Mouse (Mus musculus): ENCODE results near the gene Smr3a. TPM values are rescaled to one million over a fixed set of nuclear protein-coding genes. Genes with fewer than 3 reads are reported as not detected.

Gene Smr3a
- not detected in 2 replicates for polyA plus RNA-seq (2012; rRNA removed)

- no peak for DNase-seq (ENCODE audit: low read depth)
Observed at GRCm38 (mm10) chr5:88002249-88002648, at the start of gene Smr3a. Smr3a (plus strand) TSS chr5:88002549.

GRCm38 (mm10) chr5:87969201-87969600 lies 33.1 kb upstream of the Smr3a start, which contains the start of the genes 2310003L06Rik and Gm28434:
2310003L06Rik (plus strand) TSS chr5:87969459.
Gm28434 (plus strand) TSS chr5:87969517.
- no peak for DNase-seq (ENCODE audit: low read depth)

- DNase-seq (ENCODE audit: low read depth), result no peak
Observed at GRCm38 (mm10) chr5:87979139-87979538, 23.2 kb upstream of the Smr3a start, which contains the start of gene Cabs1. Cabs1 (plus strand) TSS chr5:87979439.

- no peak for DNase-seq (ENCODE audit: low read depth)
Observed at GRCm38 (mm10) chr5:87982468-87983214, 19.7 kb upstream of the Smr3a start.

- no peak for DNase-seq (ENCODE audit: low read depth)
Observed at GRCm38 (mm10) chr5:88005241-88005640, 2.9 kb downstream of the Smr3a start.

Other genes with a start within 250 kb of the Smr3a start
- gene Csn1s2a, start 228.0 kb upstream of the Smr3a start, polyA plus RNA-seq (2012; rRNA removed), result not detected in 2 replicates
- not detected in 2 replicates for gene Csn1s2b, start 194.5 kb upstream of the Smr3a start, polyA plus RNA-seq (2012; rRNA removed)
- 7.4 and 10.8 TPM in 2 replicates for gene Prr27, start 176.9 kb upstream of the Smr3a start, polyA plus RNA-seq (2012; rRNA removed)
- 27.9 and 74.2 TPM in 2 replicates for gene Odam, start 117.5 kb upstream of the Smr3a start, polyA plus RNA-seq (2012; rRNA removed)
- not detected in 2 replicates for gene Csn3, start 77.0 kb upstream of the Smr3a start, polyA plus RNA-seq (2012; rRNA removed)
- gene 2310003L06Rik, start 33.1 kb upstream of the Smr3a start, polyA plus RNA-seq (2012; rRNA removed), result not detected in 2 replicates
- gene Gm28434, start 33.0 kb upstream of the Smr3a start, polyA plus RNA-seq (2012; rRNA removed), result not detected in 2 replicates
- 0.72 and 1.2 TPM in 2 replicates for gene Cabs1, start 23.1 kb upstream of the Smr3a start, polyA plus RNA-seq (2012; rRNA removed)
- gene Smr2, start 84.0 kb downstream of the Smr3a start, polyA plus RNA-seq (2012; rRNA removed), result not detected in 2 replicates
- gene Gm11116, start 109.0 kb downstream of the Smr3a start, polyA plus RNA-seq (2012; rRNA removed), result not detected in 2 replicates
- gene Gm11115, start 151.6 kb downstream of the Smr3a start, polyA plus RNA-seq (2012; rRNA removed), result not detected in 2 replicates